Mouse (Mus musculus) E14TG2a.4 (cell line): Measurements from ENCODE around the gene Knop1.

Experiments
- CTCF ChIP-seq: conservative IDR thresholded peaks from 2 replicates; pipeline ENCODE4 v1.5.1; 2014; ENCODE audit warnings: low read length
- NANOG ChIP-seq: IDR thresholded peaks from 2 replicates; pipeline ENCODE4 v1.6.1; 2014; ENCODE audit warnings: borderline replicate concordance, low read length, mixed read lengths
- POU5F1 ChIP-seq: IDR thresholded peaks from 2 replicates; pipeline ENCODE4 v1.6.1; 2014; ENCODE audit warnings: low read length, borderline replicate concordance

GRCm38 (mm10) chr7:118855171-118855876 is 730 bp downstream of the Knop1 start, which contains the start of gene Iqck:
- TF ChIP-seq CTCF, result no peak
- no peak for TF ChIP-seq POU5F1
- no peak for TF ChIP-seq NANOG
